Mouse (Mus musculus) kidney, adult 2 months (tissue): ENCODE measurements around the gene Olfr1443.

Source experiments
- CTCF ChIP-seq: fragments of 200-500 bp; conservative IDR thresholded peaks from 2 replicates; pipeline ENCODE4 v1.5.1; 2011; ENCODE audit warnings: low read depth, mild to moderate bottlenecking, control low read depth, low read length, moderate library complexity, mixed read lengths; ENCODE audit not compliant: insufficient read depth, insufficient read length
- POLR2A ChIP-seq: fragments of 200-500 bp; IDR thresholded peaks from one replicate; pipeline ENCODE4 v1.6.1; 2011; ENCODE audit warnings: low read depth, low read length, control low read depth

DNA sequence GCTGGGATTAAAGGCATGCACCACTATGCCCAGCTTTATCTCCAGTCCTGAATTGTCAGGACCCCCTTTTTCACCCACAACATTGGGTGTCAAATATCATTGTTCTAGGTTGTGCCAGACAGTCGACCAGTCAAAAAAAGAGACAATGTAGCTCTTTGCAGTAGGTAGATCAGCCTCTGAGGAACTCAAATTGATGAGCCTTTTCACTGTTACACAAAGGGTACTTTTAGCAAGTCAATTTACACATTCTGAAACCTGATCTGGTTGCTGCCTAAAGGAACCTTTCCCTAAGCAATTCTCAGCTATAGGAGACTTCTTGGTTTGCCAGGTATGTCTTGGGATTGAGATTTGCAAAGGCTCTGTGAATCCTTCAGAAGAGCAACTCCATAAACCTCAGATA is 53.1 kb downstream of the Olfr1443 start:
- TF ChIP-seq POLR2A (no peak), CTCF (no peak)
